Mouse (Mus musculus): ENCODE measurements around the gene Mob1a.

- TF ChIP-seq POLR2A (IDR thresholded peaks at IDR 0.05; ENCODE audit: low read depth, low read length) = no peak
- no peak for TF ChIP-seq CTCF (IDR thresholded peaks at IDR 0.05; ENCODE audit: extremely low read depth, insufficient read length, insufficient replicate concordance, low read depth, low read length)
Observed at GRCm38 (mm10) chr6:83350172-83350571, 24.4 kb downstream of the Mob1a start.
